Mouse (Mus musculus) monocyte, adult 2 months (primary cell): ENCODE data around the gene Fam172a.

Experiments
- DNase-seq, 2 experiments: peaks; one replicate each; pipeline ENCODE4 v3.0.0; 2022; ENCODE audit warnings: low spot score in 2 of 2, low read depth in 1 of 2

The Fam172a gene

GRCm38 (mm10) chr13:78099746-78100530, 398.1 kb downstream of the Fam172a start:
- DNase-seq = no peak

GRCm38 (mm10) chr13:78100664-78101063, 398.8 kb downstream of the Fam172a start:
- no peak for DNase-seq

GRCm38 (mm10) chr13:78102337-78102736, 400.5 kb downstream of the Fam172a start:
- no peak for DNase-seq

GRCm38 (mm10) chr13:78104851-78105250, 403.0 kb downstream of the Fam172a start:
- DNase-seq = no peak

- no peak for DNase-seq
These were observed 408.8 kb downstream of the Fam172a start for GRCm38 (mm10) chr13:78110648-78111047.

- no peak for DNase-seq
These were observed 412.1 kb downstream of the Fam172a start for GRCm38 (mm10) chr13:78113978-78114377.

GRCm38 (mm10) chr13:78118715-78119114, 416.9 kb downstream of the Fam172a start:
- DNase-seq = no peak

GRCm38 (mm10) chr13:78121991-78122390, 420.2 kb downstream of the Fam172a start:
- no peak for DNase-seq

GRCm38 (mm10) chr13:78123911-78124426, 422.1 kb downstream of the Fam172a start:
- DNase-seq = no peak

- DNase-seq = no peak
These were observed 455.6 kb downstream of the Fam172a start for GRCm38 (mm10) chr13:78157465-78157864.

- no peak for DNase-seq
These were observed 460.3 kb downstream of the Fam172a start for GRCm38 (mm10) chr13:78162149-78162548.

- DNase-seq = no peak
These were observed 461.5 kb downstream of the Fam172a start for GRCm38 (mm10) chr13:78163087-78163958.

- no peak for DNase-seq
These were observed 463.1 kb downstream of the Fam172a start for GRCm38 (mm10) chr13:78164941-78165340.

GRCm38 (mm10) chr13:78168166-78168565, 466.3 kb downstream of the Fam172a start:
- no peak for DNase-seq

- DNase-seq = no peak
These were observed 469.5 kb downstream of the Fam172a start for GRCm38 (mm10) chr13:78171320-78171719.

- DNase-seq = no peak
These were observed 470.3 kb downstream of the Fam172a start for GRCm38 (mm10) chr13:78171984-78172636.

GRCm38 (mm10) chr13:78172861-78173260, 471.0 kb downstream of the Fam172a start:
- DNase-seq = no peak

- DNase-seq = no peak
These were observed 472.4 kb downstream of the Fam172a start for GRCm38 (mm10) chr13:78174191-78174590.

- no peak for DNase-seq
These were observed 473.1 kb downstream of the Fam172a start for GRCm38 (mm10) chr13:78174891-78175290.

- no peak for DNase-seq
These were observed 474.1 kb downstream of the Fam172a start for GRCm38 (mm10) chr13:78175821-78176380.

- DNase-seq = no peak
These were observed 475.6 kb downstream of the Fam172a start for GRCm38 (mm10) chr13:78177381-78177950.
